Mouse (Mus musculus) stomach, postnatal 0 days (tissue): ENCODE results near the gene Pik3c2a.

Experiments
- CTCF ChIP-seq: IDR thresholded peaks from 2 replicates; pipeline ENCODE4 v1.5.1; 2016; ENCODE audit warnings: antibody characterized with exemption, low read depth, mild to moderate bottlenecking, moderate library complexity
- EP300 ChIP-seq: optimal IDR thresholded peaks from 2 replicates; pipeline ENCODE3; 2016; ENCODE audit warnings: antibody characterized with exemption

- TF ChIP-seq CTCF (no peak), EP300 (no peak)
Measured at GRCm38 (mm10) chr7:116441346-116441745, 1.9 kb downstream of the Pik3c2a start.
